ENCODE assay signal across 16 mouse cellular contexts in the genomic region with DNA sequence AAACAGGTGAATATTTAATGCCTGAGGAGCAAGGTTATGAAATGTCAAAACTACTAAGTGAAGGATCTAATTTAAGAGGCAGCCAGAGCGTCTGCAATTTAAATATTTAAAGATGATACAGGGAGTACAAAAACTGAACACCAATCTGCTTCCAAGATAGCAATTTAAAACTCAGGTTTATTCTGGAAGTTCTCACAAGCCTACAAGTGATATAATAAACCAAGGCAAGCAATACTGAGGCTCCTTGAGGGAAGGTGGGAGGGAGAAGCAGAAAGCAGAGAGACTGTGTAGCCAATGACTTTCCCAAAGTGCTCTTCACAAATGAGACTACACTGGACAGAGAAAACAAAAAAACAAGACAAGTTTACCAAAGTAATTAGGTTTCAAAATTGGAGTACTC.
"Had no signal": no experiment of that assay in that cellular context is flagged by ENCODE, and none has a peak within 500 bp of the region (broad histone marks: within the 10 kb centered on the region; RNA-seq: fewer than 3 reads in every experiment).

No protein-coding gene starts in this region.

- H3K36me3 ChIP-seq: neural tube, embryonic 15.5 days; stomach, embryonic 15.5 days had no signal

- DNase-seq: retina, postnatal 1 day; right cerebral cortex, adult 18-20 months; right cerebral cortex, postnatal 14 days; right cerebral cortex, postnatal 25 days; right cerebral cortex, postnatal 4 days; spleen, adult 18-20 months; thymus, adult 18-20 months; thymus, adult 2 months; thymus, postnatal 14 days; thymus, postnatal 25 days; thymus, postnatal 36 days; thymus, postnatal 4 days had no signal

- H3K27me3 ChIP-seq: neural tube, embryonic 13.5 days; neural tube, embryonic 15.5 days; stomach, embryonic 15.5 days had no signal

- H3K9me3 ChIP-seq: neural tube, embryonic 13.5 days; neural tube, embryonic 15.5 days; stomach, embryonic 15.5 days had no signal

- H3K4me3 ChIP-seq: neural tube, embryonic 13.5 days; neural tube, embryonic 15.5 days; stomach, embryonic 15.5 days had no signal

- H3K27ac ChIP-seq: neural tube, embryonic 13.5 days; neural tube, embryonic 15.5 days; stomach, embryonic 15.5 days; stomach, postnatal 0 days had no signal

- H3K4me1 ChIP-seq: neural tube, embryonic 13.5 days; stomach, embryonic 15.5 days had no signal
